Mouse (Mus musculus) liver, embryonic 14.5 days (tissue): ENCODE data around the gene Il12b. TPM values are rescaled to one million over a fixed set of nuclear protein-coding genes. Genes with fewer than 3 reads are reported as not detected.

Experiments
- ATAC-seq: fragments of 200-750 bp; cut with Nextera tagmentation; 2 replicates; pipeline ENCODE4 v1.8.0; 2017; ENCODE audit warnings: moderate number of reproducible peaks, mild to moderate bottlenecking, moderate library complexity; ENCODE audit not compliant: insufficient read depth
- DNase-seq, 3 experiments: peaks; one replicate each; pipeline ENCODE4 v3.0.0-alpha.2; 2012 to 2013; ENCODE audit warnings: low read depth in 3 of 3, low spot score in 3 of 3
- H3K27ac ChIP-seq: fragments of 300-500 bp; sonication (generic); 2 replicates; pipeline ENCODE4 v1.5.1; 2014; ENCODE audit warnings: moderate library complexity, mild to moderate bottlenecking, control low read depth, inconsistent platforms
- H3K27me3 ChIP-seq: fragments of 300-500 bp; sonication (generic); 2 replicates; pipeline ENCODE4 v1.6.1; 2014; ENCODE audit warnings: mild to moderate bottlenecking, low read length, moderate library complexity; ENCODE audit not compliant: control insufficient read depth, insufficient read depth
- H3K36me3 ChIP-seq: fragments of 300-500 bp; sonication (generic); replicated peaks from 2 replicates; pipeline ENCODE4 v1.6.1; 2014; ENCODE audit warnings: low read depth; ENCODE audit not compliant: control insufficient read depth, insufficient read depth
- H3K4me1 ChIP-seq, 2 experiments: fragments of 200-500 bp in 1 of 2; fragments of 300-500 bp in 1 of 2; sonication (generic) in 1 of 2; replicated peaks; 2 replicates each; pipeline ENCODE4 v1.6.1; 2012 to 2014; ENCODE audit warnings: antibody characterized with exemption in 1 of 2, inconsistent platforms in 1 of 2, low read length in 1 of 2; ENCODE audit not compliant: control insufficient read depth in 2 of 2, insufficient read depth in 2 of 2
- H3K4me2 ChIP-seq: fragments of 300-500 bp; sonication (generic); 2 replicates; pipeline ENCODE4 v1.6.1; 2014; ENCODE audit warnings: low read depth, mild to moderate bottlenecking, control low read depth, moderate library complexity
- H3K4me3 ChIP-seq, 2 experiments: fragments of 200-500 bp in 1 of 2; fragments of 300-500 bp in 1 of 2; sonication (generic) in 1 of 2; 2 replicates each; pipeline ENCODE4 v1.5.1; 2012 to 2014; ENCODE audit warnings: low read depth in 2 of 2, low read length in 2 of 2, mild to moderate bottlenecking in 2 of 2, control low read depth in 1 of 2, inconsistent platforms in 1 of 2, moderate library complexity in 1 of 2; ENCODE audit not compliant: insufficient read depth in 1 of 2
- H3K9ac ChIP-seq: fragments of 300-500 bp; sonication (generic); replicated peaks from 2 replicates; pipeline ENCODE4 v1.6.1; 2014; ENCODE audit warnings: mild to moderate bottlenecking, control low read depth, moderate library complexity
- H3K9me3 ChIP-seq: fragments of 300-500 bp; sonication (generic); 2 replicates; pipeline ENCODE4 v1.6.1; 2016; ENCODE audit warnings: low read length, mixed read lengths; ENCODE audit not compliant: control insufficient read depth
- CTCF ChIP-seq: IDR thresholded peaks from 2 replicates; pipeline ENCODE4 v1.5.1; 2016; ENCODE audit warnings: antibody characterized with exemption, low read depth, control low read depth
- EP300 ChIP-seq: IDR thresholded peaks from 2 replicates; pipeline ENCODE4 v1.6.1; 2016; ENCODE audit warnings: antibody characterized with exemption, low read depth
- WGBS: fragments of 180-500 bp; shearing (Covaris S2); extraction: QIAGEN DNeasy Blood & Tissue Kit; methylation state at CpG from one replicate; pipeline ENCODE4 v1.1.7; 2014; ENCODE audit not compliant: insufficient replicate concordance; 5-methylcytosine and 5-hydroxymethylcytosine counted together
- polyA plus RNA-seq, 2 experiments: library from polyadenylated mRNA; depleted of rRNA in 1 of 2; stranded (reverse) in 1 of 2; unstranded in 1 of 2; fragments of >200 nt; fragmentation: Nextera tagmentation in 1 of 2; extraction: Ambion mirVana in 1 of 2; gene quantifications; 2 replicates each; pipeline versions ENCODE4 v1.2.1 to v1.2.3; 2012 to 2014

The Il12b gene
- polyA plus RNA-seq, 2 experiments = 0.01 TPM; not detected in 1

DNA sequence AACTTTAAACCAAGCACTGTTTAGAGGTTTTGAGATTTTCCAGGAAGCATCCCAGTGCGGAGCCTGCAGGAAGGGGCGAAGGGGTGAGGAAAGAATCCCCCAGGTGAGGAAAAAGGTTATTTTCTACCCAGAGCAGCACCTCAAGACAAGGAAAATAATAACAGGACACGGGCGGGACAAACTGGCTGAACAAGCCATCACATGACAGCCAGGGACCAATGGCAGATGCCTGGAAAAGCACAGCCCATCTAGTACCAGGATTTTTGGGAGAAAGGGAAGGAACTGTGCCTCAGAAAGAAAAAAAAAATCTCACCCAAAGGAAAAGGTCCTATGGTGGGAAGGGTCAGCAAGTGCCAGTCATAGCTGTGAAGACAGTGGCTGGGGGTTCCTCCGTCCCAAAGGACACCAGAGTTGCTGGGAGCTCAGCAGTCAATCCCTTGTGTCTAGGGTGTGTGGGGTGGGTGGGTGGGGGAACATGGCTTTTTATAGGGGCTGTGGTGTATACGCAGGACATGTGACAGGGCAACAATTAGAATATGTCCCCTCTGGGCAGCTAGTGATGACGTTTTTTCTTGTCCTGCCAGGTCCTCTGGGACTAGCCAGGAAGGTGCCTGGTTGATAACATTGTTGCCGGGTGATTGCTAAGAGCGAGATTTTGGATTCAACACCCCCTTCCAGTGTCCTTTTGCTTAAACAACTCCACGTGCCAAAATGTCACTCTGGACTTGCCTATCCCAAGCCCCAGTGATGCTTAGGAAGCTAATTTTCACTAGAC is 22.7 kb downstream of the Il12b start:
- ATAC-seq = no peak
- WGBS = 48% methylated on average over 10 of the region's 10 CpGs
- TF ChIP-seq EP300 = no peak
- no peak for TF ChIP-seq CTCF
- H3K9me3 ChIP-seq = no peaks in the 10 kb centered on the region
- H3K36me3 ChIP-seq = no peaks in the 10 kb centered on the region
- DNase-seq = no peak
- H3K4me3 ChIP-seq = no peak overlapping the region
- no peak overlapping the region for H3K9ac ChIP-seq
- no peaks in the 10 kb centered on the region for H3K27me3 ChIP-seq
- no peak overlapping the region for H3K27ac ChIP-seq
- no peak overlapping the region for H3K4me2 ChIP-seq
- no peaks in the 10 kb centered on the region for H3K4me1 ChIP-seq

DNA sequence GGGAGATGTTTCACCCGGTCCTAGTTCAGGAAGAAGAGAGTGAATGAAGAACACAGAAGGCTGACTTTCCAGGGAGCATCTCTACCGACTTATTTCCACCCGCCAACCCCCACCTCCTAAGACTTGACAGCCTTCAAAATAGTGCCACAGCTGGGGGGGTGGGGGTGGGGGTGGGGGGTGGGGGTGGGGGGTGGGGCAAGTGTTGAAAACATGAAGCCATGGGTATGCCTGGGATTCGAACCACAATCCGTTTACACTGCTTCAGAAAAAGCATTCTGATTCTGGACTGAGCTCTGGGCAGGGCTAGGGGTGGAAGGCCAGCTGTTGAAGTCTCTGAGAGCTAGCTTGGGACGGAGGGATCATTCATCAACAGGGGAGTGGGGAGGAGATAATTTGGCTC is 23.4 kb downstream of the Il12b start:
- H3K4me1 ChIP-seq = no peaks in the 10 kb centered on the region
- no peaks in the 10 kb centered on the region for H3K27me3 ChIP-seq
- DNase-seq (no peak), ATAC-seq (no peak)
- 32% methylated on average over 6 of the region's 6 CpGs for WGBS
- H3K4me3 ChIP-seq = no peak overlapping the region
- no peaks in the 10 kb centered on the region for H3K9me3 ChIP-seq
- no peak overlapping the region for H3K4me2 ChIP-seq
- H3K9ac ChIP-seq = no peak overlapping the region
- no peaks in the 10 kb centered on the region for H3K36me3 ChIP-seq
- TF ChIP-seq EP300 = no peak
- no peak for TF ChIP-seq CTCF
- no peak overlapping the region for H3K27ac ChIP-seq

DNA sequence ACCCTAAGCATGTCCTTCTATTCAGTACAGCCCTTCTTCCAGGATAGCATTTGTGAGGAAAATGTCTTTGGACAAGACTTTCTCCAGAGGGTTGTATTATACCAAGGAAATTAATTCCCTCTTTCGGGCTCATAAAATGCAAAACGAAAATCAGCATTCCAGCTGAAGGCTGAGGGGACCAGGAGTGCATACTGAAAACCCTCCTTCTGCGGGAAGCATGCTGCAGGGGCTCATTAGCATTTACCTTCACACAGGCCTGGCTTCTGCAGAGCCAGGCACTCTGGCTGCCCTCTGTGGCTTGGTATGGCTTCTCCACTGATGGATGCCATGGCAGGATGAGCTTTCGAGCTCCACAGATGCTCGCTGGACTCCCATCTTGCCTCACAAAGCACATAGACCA is 24.1 kb downstream of the Il12b start:
- DNase-seq = no peak
- 51% methylated on average over 5 of the region's 5 CpGs for WGBS
- no peak overlapping the region for H3K9ac ChIP-seq

DNA sequence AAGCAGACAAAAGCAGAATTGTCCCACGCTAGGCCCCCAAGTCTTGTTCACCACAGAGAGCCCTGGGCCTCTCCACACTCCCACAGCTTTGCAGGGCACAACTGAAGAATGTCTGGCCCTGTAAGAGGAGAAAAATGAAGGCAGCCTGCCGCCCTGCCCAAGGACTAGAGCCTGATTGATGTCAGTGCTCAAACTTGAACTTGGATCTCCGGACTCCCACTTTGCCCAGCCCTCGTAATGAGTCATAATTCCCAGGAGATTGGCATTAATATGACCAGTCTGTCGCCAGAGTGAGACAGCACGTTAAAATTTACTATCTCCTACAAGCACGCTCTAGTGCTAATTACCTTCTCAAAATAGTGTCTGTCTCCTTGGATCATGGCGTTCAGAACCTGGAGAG is 25.1 kb downstream of the Il12b start:
- no peaks in the 10 kb centered on the region for H3K4me1 ChIP-seq
- H3K27ac ChIP-seq = no peak overlapping the region
- 64% methylated on average over 8 of the region's 8 CpGs for WGBS
- no peaks in the 10 kb centered on the region for H3K36me3 ChIP-seq
- no peaks in the 10 kb centered on the region for H3K9me3 ChIP-seq
- ATAC-seq (no peak), DNase-seq (no peak)
- TF ChIP-seq CTCF (no peak), EP300 (no peak)
- H3K27me3 ChIP-seq = no peaks in the 10 kb centered on the region
- H3K4me2 ChIP-seq = no peak overlapping the region
- no peak overlapping the region for H3K4me3 ChIP-seq
- H3K9ac ChIP-seq = no peak overlapping the region

More for the DNA sequence above, 24.1 kb downstream of the Il12b start:
- no peak for ATAC-seq
- no peak overlapping the region for H3K4me3 ChIP-seq
- no peak overlapping the region for H3K4me2 ChIP-seq
- H3K27me3 ChIP-seq = no peaks in the 10 kb centered on the region
- no peaks in the 10 kb centered on the region for H3K9me3 ChIP-seq
- H3K36me3 ChIP-seq = no peaks in the 10 kb centered on the region
- no peaks in the 10 kb centered on the region for H3K4me1 ChIP-seq
- no peak overlapping the region for H3K27ac ChIP-seq
- TF ChIP-seq CTCF (no peak), EP300 (no peak)

DNA sequence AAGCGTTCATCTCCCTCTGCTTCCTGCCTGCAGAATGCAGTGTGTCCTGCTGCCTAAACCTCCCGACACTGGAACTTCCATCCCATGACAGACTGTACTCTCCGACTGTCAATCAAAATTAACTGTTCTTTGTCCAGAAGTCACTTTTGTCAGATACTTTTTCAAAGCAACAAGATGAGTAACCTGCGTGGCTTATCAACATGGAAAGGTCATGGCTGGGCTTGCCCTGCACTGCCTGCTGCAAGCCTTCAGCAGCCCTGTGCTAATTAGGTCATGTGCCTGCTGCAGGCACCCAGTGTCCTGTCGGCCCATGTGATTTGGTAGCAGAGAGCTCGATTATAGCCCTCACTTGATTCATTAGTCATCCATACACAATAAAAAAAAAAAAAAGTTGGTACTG is 25.8 kb downstream of the Il12b start:
- 51% methylated on average over 6 of the region's 6 CpGs for WGBS
- ATAC-seq = no peak
- H3K36me3 ChIP-seq = no peaks in the 10 kb centered on the region
- no peaks in the 10 kb centered on the region for H3K27me3 ChIP-seq
- no peak overlapping the region for H3K27ac ChIP-seq
- H3K4me1 ChIP-seq = no peaks in the 10 kb centered on the region
- no peak for DNase-seq
- no peak overlapping the region for H3K4me3 ChIP-seq
- no peak overlapping the region for H3K4me2 ChIP-seq
- H3K9me3 ChIP-seq = no peaks in the 10 kb centered on the region
- TF ChIP-seq CTCF = no peak
- TF ChIP-seq EP300 = no peak
- H3K9ac ChIP-seq = no peak overlapping the region
